Mouse (Mus musculus) embryonic facial prominence, embryonic 11.5 days (tissue): ENCODE data around the gene Olfr1102. TPM values are rescaled to one million over a fixed set of nuclear protein-coding genes. Genes with fewer than 3 reads are reported as not detected.

Source experiments
- polyA plus RNA-seq: library from polyadenylated mRNA; unstranded; fragments of >200 nt; fragmentation: Nextera tagmentation; extraction: Ambion mirVana; gene quantifications from 2 replicates; pipeline ENCODE4 v1.2.1, GENCODE M21; 2014

Gene Olfr1102
- polyA plus RNA-seq, 1 experiment from 2014 or later: not detected

Other genes with a start within 250 kb of the Olfr1102 start
- gene Olfr1090, start 239.4 kb upstream of the Olfr1102 start, polyA plus RNA-seq: not detected in 2 replicates
- not detected in 2 replicates for gene Olfr1093, start 215.9 kb upstream of the Olfr1102 start, polyA plus RNA-seq
- not detected in 2 replicates for gene Olfr141, start 188.4 kb upstream of the Olfr1102 start, polyA plus RNA-seq
- not detected in 2 replicates for gene Olfr1094, start 173.7 kb upstream of the Olfr1102 start, polyA plus RNA-seq
- not detected in 2 replicates for gene Olfr1095, start 146.7 kb upstream of the Olfr1102 start, polyA plus RNA-seq
- gene Gm13723, start 123.6 kb upstream of the Olfr1102 start, polyA plus RNA-seq: not detected in 2 replicates
- gene Olfr1097, start 106.2 kb upstream of the Olfr1102 start, polyA plus RNA-seq: not detected in 2 replicates
- gene Olfr1098, start 73.9 kb upstream of the Olfr1102 start, polyA plus RNA-seq: not detected in 2 replicates
- gene Olfr1099, start 37.7 kb upstream of the Olfr1102 start, polyA plus RNA-seq: not detected in 2 replicates
- not detected in 2 replicates for gene Olfr1100, start 18.4 kb upstream of the Olfr1102 start, polyA plus RNA-seq
- not detected in 2 replicates for gene Olfr1101, start 7.2 kb upstream of the Olfr1102 start, polyA plus RNA-seq
- not detected in 2 replicates for gene Olfr1104, start 28.7 kb downstream of the Olfr1102 start, polyA plus RNA-seq
- not detected in 2 replicates for gene Olfr1105, start 38.1 kb downstream of the Olfr1102 start, polyA plus RNA-seq
- gene Olfr1106, start 53.9 kb downstream of the Olfr1102 start, polyA plus RNA-seq: not detected in 2 replicates
- gene Olfr1107, start 77.4 kb downstream of the Olfr1102 start, polyA plus RNA-seq: not detected in 2 replicates
- not detected in 2 replicates for gene Olfr1109, start 97.6 kb downstream of the Olfr1102 start, polyA plus RNA-seq
- gene Olfr259, start 116.2 kb downstream of the Olfr1102 start, polyA plus RNA-seq: not detected in 2 replicates
- gene Olfr1110, start 141.9 kb downstream of the Olfr1102 start, polyA plus RNA-seq: not detected in 2 replicates
- not detected in 2 replicates for gene Olfr1111, start 154.2 kb downstream of the Olfr1102 start, polyA plus RNA-seq
- not detected in 2 replicates for gene Olfr1112, start 189.4 kb downstream of the Olfr1102 start, polyA plus RNA-seq
- gene Olfr1113, start 210.6 kb downstream of the Olfr1102 start, polyA plus RNA-seq: not detected in 2 replicates
- gene Olfr1115, start 249.6 kb downstream of the Olfr1102 start, polyA plus RNA-seq: not detected in 2 replicates